Mouse (Mus musculus) heart, adult 2 months (tissue): ENCODE measurements at regions not wholly inside any gene's neighbourhood (a gene's known extent, or its start where the extent isn't known, plus 50 kb on each side); places are given as distances from the start of the nearest gene placed in this dataset.

Experiments used
- DNase-seq, 2 experiments: peaks; one replicate each; pipeline ENCODE4 v3.0.0; 2021
- H3K27ac ChIP-seq: fragments of 200-600 bp; 2 replicates; pipeline ENCODE4 v1.8.1; 2022
- H3K27me3 ChIP-seq: fragments of 200-500 bp; 2 replicates; pipeline ENCODE4 v1.6.1; 2012; ENCODE audit warnings: mild to moderate bottlenecking, low read length, inconsistent platforms, mixed read lengths; ENCODE audit not compliant: control insufficient read depth, insufficient read depth
- H3K36me3 ChIP-seq: fragments of 200-500 bp; 2 replicates; pipeline ENCODE4 v1.6.1; 2012; ENCODE audit warnings: low read length, inconsistent platforms; ENCODE audit not compliant: control insufficient read depth, insufficient read depth
- H3K4me1 ChIP-seq: fragments of 200-500 bp; 2 replicates; pipeline ENCODE4 v1.6.1; 2011; ENCODE audit warnings: low read length; ENCODE audit not compliant: control insufficient read depth, insufficient read depth
- H3K4me3 ChIP-seq: fragments of 200-600 bp; 2 replicates; pipeline ENCODE4 v1.8.1; 2022
- H3K79me2 ChIP-seq: fragments of 200-500 bp; replicated peaks from 2 replicates; pipeline ENCODE4 v1.6.1; 2012; ENCODE audit warnings: mild to moderate bottlenecking, inconsistent platforms, low read length, moderate library complexity, mixed read lengths; ENCODE audit not compliant: control insufficient read depth, insufficient read depth
- H3K9ac ChIP-seq: fragments of 200-500 bp; 2 replicates; pipeline ENCODE4 v1.6.1; 2012; ENCODE audit warnings: low read depth, mild to moderate bottlenecking, control low read depth, inconsistent platforms, low read length, mixed read lengths
- CTCF ChIP-seq: fragments of 200-600 bp; IDR thresholded peaks from 2 replicates; pipeline ENCODE4 v1.8.1; 2022; ENCODE audit warnings: antibody characterized with exemption, mild to moderate bottlenecking, moderate library complexity
- EP300 ChIP-seq: fragments of 200-500 bp; IDR thresholded peaks from 2 replicates; pipeline ENCODE4 v1.6.1; 2011; ENCODE audit warnings: low read depth, low read length, control low read depth; ENCODE audit not compliant: insufficient read depth
- POLR2A ChIP-seq: fragments of 200-500 bp; IDR thresholded peaks from 2 replicates; pipeline ENCODE4 v1.6.1; 2011; ENCODE audit warnings: mild to moderate bottlenecking, low read depth, low read length, control low read depth; ENCODE audit not compliant: insufficient read depth
- WGBS: fragments of 180-500 bp; shearing (Covaris S2); methylation state at CpG from one replicate; pipeline ENCODE4 v1.1.7; 2018; 5-methylcytosine and 5-hydroxymethylcytosine counted together
- intact Hi-C: fragments of 180-260 bp; cut with DNase I; formaldehyde crosslinking; loops from one replicate; pipeline ENCODE4 v1.15.1; 2025

DNA sequence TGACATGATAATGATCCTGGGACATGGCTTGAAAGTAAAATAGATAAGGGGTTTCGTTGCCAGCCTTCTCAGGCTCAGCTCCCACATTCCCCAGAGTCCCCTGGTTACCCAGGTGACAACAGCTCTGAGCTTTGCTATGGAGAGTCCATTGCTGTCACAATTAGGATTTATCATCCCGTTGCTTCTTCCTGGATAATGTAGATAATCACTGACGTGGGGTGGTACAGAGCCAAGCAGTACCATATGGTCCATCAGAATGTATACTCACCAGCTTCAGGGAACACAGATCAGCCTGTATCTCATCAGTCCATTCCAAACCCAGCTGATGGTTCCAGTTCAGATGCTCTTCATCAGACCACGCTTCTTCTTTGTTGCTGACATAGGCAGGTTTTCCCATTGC is 145.7 kb upstream of the Sfrp2 start:
- no peak overlapping the region for H3K9ac ChIP-seq
- TF ChIP-seq POLR2A (no peak), EP300 (no peak), CTCF (no peak)
- no peaks in the 10 kb centered on the region for H3K27me3 ChIP-seq
- H3K36me3 ChIP-seq: no peaks in the 10 kb centered on the region
- H3K79me2 ChIP-seq: no peaks in the 10 kb centered on the region
- DNase-seq: no peak
- intact Hi-C loops: no loop called here
- no peaks in the 10 kb centered on the region for H3K4me1 ChIP-seq
- H3K4me3 ChIP-seq: no peak overlapping the region
- H3K27ac ChIP-seq: no peak overlapping the region
- WGBS: 58% methylated on average over 4 of the region's 4 CpGs

DNA sequence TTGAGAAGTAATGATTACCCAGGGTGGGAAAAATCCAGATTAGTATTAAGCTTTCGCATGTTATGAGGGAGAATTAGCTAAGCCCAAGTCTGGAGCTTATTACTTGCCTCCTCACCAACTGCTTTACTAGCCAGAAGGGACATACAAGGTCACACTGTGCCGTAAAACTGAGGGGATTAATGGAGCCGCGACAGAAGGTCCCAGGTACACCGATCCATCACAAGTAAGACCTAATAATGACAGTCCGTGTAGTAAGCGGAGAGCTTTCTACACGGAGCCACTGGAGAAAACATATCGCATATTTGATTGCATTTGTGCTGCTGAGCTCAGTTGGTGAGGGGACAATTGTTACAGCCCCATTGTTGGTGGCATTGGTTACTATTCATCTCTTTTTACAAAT is 133.1 kb upstream of the Sfrp2 start:
- Histone ChIP-seq H3K27me3 (no peaks in the 10 kb centered on the region), H3K79me2 (no peaks in the 10 kb centered on the region), H3K4me3 (no peak overlapping the region), H3K36me3 (no peaks in the 10 kb centered on the region), H3K4me1 (no peaks in the 10 kb centered on the region), H3K9ac (no peak overlapping the region), H3K27ac (no peak overlapping the region)
- intact Hi-C loops: no loop called here
- WGBS: 89% methylated on average over 9 of the region's 9 CpGs
- DNase-seq: no peak
- no peak for TF ChIP-seq POLR2A
- TF ChIP-seq CTCF: no peak
- no peak for TF ChIP-seq EP300

DNA sequence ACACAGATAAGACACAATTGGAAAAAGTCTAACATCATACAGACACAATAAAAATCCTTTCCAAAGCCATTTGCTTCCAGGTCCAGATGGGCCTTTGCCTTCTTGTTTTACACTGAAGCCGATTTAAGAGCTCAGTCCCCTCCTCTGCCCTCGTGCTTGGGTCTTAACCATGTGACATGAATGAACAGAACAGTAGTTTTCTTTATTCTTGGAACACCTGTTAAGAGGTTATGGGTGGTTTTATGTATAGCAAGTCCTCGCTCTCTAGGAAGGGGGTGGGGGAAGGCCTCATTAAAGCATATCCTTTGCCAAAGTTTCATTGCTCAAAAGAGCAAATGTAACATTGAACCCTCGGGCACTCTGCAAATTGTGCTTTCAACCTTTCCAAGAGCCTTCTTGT is 125.7 kb upstream of the Sfrp2 start:
- TF ChIP-seq POLR2A: no peak
- TF ChIP-seq EP300: no peak
- no peak for TF ChIP-seq CTCF
- H3K36me3 ChIP-seq: no peaks in the 10 kb centered on the region
- 73% methylated on average over 4 of the region's 4 CpGs for WGBS
- DNase-seq: no peak
- intact Hi-C loops: no loop called here
- no peak overlapping the region for H3K4me3 ChIP-seq
- H3K27me3 ChIP-seq: no peaks in the 10 kb centered on the region
- H3K27ac ChIP-seq: no peak overlapping the region
- H3K4me1 ChIP-seq: no peaks in the 10 kb centered on the region
- H3K9ac ChIP-seq: no peak overlapping the region
- no peaks in the 10 kb centered on the region for H3K79me2 ChIP-seq

DNA sequence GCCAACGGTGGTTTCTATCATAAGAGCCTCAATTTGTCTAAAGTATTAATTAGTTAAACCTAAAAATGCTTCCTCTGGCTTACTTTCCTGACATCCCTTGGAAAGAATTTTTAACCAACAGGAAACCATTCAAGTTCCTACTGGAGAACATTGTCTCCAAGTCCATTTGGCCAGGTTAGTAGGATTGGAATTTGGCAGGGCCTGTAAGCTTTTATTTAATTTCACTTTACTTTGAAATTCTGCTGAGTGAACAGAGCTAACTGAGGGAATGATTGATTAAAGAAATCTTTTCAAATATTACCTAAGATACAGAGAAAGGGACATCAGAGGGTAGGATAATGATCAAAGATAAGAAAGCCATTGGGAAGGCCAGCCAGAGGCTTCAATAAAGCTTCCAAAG is 102.4 kb upstream of the Sfrp2 start:
- no peak for DNase-seq
- no peak overlapping the region for H3K4me3 ChIP-seq
- H3K9ac ChIP-seq: no peak overlapping the region
- no peak for TF ChIP-seq CTCF
- no peak for TF ChIP-seq EP300
- no peak for TF ChIP-seq POLR2A
- WGBS: 70% methylated on average over 1 of the region's 1 CpGs
- intact Hi-C loops: no loop called here
- no peak overlapping the region for H3K27ac ChIP-seq
- H3K79me2 ChIP-seq: no peaks in the 10 kb centered on the region
- H3K36me3 ChIP-seq: no peaks in the 10 kb centered on the region
- no peaks in the 10 kb centered on the region for H3K4me1 ChIP-seq
- no peaks in the 10 kb centered on the region for H3K27me3 ChIP-seq

DNA sequence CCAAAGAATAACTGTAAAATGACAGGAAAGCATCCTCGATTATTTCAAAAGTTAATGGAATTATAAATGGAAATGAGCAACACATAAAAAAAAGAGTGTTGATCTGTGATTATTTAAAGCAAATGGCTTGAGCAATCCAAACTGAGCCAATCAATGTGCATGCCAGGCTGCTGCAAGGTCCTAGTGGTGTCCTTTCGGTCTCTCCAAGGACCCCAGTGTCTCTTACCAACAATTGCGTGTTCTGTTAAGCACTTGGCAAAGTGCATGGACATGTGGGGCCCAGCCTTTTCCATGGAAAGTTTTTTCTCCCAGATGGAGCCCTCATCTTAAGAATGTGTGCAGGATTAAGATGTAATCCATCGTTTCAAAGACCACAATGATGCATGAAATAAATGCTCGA is 90.0 kb upstream of the Sfrp2 start:
- Histone ChIP-seq H3K36me3 (no peaks in the 10 kb centered on the region), H3K9ac (no peak overlapping the region), H3K27me3 (no peaks in the 10 kb centered on the region), H3K4me1 (no peaks in the 10 kb centered on the region), H3K27ac (no peak overlapping the region), H3K4me3 (no peak overlapping the region), H3K79me2 (no peaks in the 10 kb centered on the region)
- TF ChIP-seq POLR2A: no peak
- no peak for TF ChIP-seq CTCF
- no peak for TF ChIP-seq EP300
- WGBS: 75% methylated on average over 5 of the region's 5 CpGs
- no peak for DNase-seq
- intact Hi-C loops: no loop called here

DNA sequence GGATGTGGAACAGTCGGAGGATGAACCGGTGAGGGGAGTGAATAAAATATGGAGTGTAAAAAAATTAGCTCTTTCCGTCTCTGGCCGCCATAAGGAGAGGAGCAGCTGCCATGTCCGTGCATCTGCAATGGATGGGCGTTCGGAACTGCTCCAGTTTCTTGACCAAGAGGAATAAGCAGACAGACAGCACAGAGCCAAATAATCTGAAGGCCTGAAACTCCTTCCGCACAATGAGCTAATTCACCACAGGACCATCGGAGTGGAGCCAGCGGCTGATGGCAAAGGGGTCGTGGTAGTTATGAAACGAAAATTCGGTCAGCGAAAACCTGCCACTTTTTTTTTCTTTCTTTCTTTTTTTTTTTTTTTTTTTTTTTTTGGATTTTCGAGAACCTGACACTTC is 79.5 kb upstream of the Sfrp2 start:
- 96% methylated on average over 15 of the region's 15 CpGs for WGBS
- Histone ChIP-seq H3K27ac (no peak overlapping the region), H3K36me3 (no peaks in the 10 kb centered on the region), H3K79me2 (no peaks in the 10 kb centered on the region), H3K4me3 (no peak overlapping the region), H3K9ac (no peak overlapping the region), H3K27me3 (no peaks in the 10 kb centered on the region), H3K4me1 (no peaks in the 10 kb centered on the region)
- intact Hi-C loops: no loop called here
- DNase-seq: no peak
- TF ChIP-seq EP300: no peak
- TF ChIP-seq CTCF: no peak
- no peak for TF ChIP-seq POLR2A
